Mouse (Mus musculus) ovary, postnatal 10 days (tissue): ENCODE results near the gene Coro7.

Source experiments
- DNase-seq: peaks from one replicate; pipeline ENCODE4 v3.0.0; 2022; ENCODE audit warnings: low spot score

Gene Coro7

DNA sequence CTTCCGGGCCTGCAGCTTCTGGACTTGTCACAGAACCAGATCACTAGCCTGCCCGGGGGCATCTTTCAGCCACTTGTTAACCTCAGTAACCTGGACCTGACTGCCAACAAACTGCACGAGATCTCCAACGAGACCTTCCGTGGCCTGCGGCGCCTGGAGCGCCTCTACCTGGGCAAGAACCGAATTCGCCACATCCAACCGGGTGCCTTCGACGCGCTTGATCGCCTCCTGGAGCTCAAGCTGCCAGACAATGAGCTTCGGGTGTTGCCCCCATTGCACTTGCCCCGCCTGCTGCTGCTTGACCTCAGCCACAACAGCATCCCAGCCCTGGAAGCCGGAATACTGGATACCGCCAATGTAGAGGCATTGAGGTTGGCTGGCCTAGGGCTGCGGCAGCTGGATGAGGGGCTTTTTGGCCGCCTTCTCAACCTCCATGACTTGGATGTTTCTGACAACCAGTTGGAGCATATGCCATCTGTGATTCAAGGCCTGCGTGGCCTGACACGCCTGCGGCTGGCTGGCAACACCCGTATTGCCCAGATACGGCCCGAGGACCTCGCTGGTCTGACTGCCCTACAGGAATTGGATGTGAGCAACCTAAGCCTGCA, 31.1 kb downstream of the Coro7 start:
- DNase-seq, result no peak

DNA sequence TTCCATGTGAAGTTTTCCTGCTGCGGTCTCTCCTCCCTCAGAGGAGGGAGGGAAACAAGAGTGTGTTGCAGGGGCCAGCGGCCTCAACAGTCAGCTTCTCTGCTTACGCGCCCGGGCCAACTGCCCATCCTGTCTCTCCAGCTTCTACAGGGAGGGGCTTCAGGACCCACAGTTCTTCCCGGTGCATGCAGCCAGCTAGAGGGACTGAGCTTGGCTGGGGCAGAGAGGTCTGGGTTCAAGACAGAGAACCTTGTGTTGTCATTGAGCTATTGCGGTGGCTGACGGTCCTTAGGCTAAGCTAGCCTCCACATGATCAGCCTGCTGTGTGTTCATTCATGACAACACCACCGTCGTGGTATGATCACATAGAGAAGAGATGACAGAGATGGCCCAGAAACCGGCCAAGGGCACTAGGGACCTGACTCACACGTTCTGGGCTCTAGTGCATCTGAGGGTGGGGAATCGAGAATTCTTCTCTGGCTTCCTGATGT, 31.9 kb downstream of the Coro7 start:
- DNase-seq, result no peak

DNA sequence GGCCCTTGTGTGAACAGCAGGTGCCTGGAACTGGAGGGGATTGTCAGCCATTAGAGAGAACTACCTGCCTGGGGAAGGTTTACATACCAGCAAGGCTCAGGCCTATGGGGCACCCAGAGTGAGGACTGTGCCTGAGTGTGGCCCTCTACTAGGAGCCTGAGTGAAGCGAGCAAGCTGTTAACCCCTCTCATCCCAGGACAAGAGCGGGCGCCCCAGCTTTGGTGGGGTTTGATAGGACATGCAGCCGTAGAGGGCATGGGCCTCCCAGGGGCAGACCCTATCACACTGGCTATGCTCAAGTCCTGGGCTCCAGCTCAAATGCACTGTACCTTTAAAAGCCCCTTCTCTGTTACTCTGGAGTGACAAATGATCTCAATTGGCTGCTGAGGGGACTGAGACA, 32.7 kb downstream of the Coro7 start:
- no peak for DNase-seq

DNA sequence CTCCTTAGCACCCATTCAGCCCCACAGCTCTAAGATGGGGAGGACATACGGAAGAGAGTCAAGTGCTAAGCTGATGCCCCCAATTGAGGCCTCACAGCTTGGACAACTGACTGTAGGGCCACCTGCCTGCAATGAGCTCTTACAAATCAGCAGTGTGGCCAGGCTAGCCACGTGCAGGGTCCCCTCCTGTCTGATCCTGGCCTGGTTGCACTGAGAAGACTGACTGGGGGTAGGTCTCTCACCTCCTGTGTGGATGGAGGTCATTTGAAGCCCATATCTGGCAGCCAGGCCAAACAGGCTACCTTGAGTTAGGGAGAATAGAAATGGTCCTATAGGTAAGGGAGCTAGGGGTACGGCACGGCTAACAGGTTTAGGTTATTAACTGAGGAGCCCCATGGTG, 33.7 kb downstream of the Coro7 start:
- no peak for DNase-seq

DNA sequence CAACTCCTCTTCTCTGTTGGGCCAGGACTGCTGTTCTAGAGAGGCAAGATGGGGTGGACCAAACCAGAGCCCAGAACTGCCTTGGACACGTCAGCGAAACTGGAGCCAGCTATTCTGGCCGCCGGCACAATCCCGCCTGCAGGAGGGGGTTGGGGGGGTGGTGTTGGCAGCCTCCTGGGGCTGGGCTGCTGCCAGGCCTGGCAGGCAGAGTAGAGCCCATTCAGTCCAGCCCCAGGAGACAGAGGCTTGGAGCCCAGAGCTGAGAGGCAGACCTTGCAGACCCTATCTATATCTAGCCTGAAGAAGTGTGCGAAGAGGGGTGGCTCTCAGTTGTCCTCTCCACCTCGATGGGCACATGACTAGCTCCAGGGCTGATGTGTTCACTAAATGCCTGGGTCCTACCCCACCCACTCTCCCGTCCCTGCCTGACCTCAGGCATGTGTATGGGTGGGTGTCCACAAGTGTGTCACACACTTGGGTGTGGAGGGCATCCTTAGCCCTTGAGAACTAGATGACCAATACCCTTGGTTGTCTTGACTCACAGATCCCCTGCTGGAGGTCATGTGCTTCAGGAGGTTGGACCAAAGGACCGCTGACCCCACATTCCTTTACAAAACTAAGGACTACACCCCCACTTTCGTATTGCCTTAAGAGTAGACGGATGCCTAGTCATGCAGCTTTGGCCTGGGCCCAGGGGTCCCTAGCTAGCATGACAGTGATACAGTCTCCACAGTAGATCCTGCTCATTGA, 35.7 kb downstream of the Coro7 start:
- DNase-seq, result peak; percentile 67

DNA sequence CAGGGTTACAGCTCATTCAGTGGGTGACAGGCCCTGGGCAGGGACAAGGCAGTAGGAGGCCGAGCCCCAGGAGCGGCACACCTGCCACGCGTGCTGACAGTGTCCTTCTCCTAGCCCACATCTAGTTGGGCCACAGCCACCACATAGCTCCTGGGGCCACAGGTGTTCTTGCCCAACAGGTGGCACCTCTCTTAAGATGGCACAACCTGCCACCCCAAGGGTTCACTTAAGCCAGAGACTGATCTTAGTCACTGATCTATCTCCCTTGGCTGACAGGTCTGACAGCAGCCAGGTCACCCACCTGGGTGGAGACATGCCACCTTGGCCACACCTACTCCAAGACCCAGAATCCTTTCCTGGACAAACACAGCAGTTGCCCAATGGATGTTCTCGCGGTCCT, 36.6 kb downstream of the Coro7 start:
- no peak for DNase-seq

DNA sequence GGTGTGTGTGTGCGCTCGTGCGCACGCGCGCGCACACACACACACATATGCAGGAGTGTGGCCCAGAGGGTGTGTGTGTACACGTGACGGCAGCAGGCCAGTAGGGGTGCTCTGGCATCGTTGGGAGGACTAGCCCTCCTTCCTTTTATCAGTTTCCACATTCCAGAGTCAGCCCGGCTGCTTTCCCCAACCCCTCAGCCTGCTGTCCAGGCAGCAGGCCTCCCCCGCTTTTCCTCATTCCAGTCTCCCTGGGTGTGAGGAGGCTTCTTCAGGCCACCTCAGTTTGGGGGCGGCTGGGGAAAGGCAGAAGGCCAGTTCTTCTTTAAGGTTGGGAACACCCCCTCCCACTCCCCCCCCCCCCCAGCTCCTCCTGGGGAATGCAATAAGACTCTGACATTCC, 37.4 kb downstream of the Coro7 start:
- DNase-seq, result no peak

DNA sequence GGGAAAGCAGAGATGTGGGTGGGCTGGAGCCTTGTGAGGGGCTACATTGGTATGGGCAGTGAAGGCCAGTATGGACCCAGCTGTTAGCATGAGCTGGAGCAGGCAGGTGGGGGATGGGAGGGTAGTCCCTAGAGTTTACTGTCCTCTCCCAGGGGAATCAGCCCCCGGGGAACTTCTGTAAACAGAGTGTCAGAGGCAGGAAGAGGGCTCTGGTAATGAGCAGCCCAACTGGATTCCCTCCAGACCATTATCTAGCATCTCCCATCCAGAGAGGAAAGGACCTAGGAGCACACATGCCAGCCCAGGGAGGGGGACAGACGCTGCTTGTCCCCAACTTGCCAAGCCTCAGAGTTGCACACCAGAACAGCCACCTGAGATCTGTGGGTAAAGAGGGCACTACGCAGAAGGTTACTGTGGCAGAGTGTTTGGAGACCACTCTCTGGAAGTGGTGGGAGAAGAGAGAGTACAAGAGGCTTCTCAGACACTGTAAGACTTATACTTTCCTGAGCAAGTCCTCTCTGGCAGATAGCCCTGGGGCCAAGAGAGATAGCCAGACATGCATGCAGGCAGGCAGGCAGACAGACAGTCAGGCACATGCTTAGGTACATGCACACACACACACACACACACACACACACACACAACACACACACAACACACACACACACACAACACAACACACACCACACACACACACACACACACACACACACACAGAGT, 38.3 kb downstream of the Coro7 start:
- DNase-seq, result no peak

DNA sequence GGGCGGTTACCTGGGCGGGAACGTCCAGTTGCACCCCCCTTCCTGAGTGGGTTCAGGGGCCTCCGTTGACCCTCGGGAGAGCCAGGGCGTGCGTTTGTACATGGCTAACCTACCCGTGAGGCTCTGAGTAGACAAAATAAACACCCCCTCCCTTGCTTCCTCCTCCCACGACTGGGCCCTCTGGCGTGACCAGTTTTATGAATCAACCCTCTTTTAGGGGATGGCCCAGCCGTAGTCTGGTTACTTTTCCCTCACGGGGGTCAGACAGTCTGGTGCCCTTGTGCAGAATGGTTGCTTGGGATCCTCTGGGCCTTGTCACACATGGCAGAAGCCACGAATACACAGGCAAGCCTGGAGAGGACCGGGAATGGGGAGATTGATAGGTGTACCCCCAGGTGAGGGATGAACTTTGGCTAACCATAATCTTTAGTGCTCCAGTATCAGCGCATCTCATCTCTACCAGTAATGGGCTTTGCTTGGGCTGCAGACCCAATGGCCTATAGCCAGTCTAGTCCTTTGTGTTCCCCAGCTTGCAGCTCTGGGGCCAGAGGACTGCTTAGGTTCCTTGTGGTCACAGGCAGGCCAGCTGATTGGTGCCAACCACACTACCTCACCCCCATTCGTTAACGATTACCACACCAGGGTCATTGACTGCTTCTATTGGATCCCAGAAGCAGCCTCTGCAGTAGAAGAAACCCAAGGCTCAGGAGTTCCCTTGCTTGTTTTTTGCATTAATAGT, 39.1 kb downstream of the Coro7 start:
- DNase-seq, result no peak

DNA sequence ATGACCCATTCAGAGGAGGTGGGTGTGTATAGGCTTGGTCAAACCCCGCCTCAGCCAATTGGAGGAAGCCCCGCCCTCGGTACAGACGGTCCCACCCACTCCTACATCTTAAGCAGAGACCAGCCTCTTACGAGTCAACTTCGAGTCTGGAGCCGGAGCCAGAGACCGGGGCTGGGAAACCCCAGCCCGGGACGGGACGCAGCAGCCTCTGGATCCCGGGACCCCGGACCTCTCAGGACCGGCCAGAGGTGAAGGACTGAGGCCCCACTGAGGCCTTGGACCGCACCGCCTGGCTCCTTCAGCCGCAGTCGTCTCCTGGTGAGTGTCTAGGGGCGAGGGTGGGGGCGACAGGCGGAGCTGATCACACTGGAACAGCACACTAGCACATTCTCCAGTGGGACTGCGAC, 39.7 kb downstream of the Coro7 start, which contains the start of the genes Vasn and Dnaja3:
Vasn (plus strand) TSS at position 111 of the 407 bp plus-strand sequence.
Dnaja3 (plus strand) TSS at position 159 of the 407 bp plus-strand sequence.
- peak; percentile 76 for DNase-seq

DNA sequence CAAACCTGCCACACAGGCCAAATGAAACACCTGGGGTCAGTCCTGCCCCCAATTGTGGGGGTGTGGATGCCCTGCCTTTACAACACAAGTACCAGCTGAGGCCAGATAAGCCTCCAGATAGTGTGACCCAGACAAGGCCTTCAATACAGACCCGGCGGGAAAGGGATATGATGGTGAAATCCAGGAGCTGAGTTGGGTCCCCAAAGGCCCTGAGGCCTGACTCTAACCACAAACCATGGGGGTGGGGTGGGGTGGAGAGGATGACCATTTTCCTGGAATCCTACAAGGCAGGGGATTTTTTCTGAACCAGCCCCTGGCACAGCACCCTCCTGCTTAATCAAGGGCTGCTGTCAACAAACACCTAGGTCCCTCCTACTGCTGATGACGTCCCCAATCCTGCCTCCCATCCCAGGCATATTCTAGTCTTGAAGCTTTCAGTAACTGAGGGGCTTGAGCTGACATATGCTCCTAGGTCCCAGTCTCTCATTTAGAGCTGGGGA, 40.6 kb downstream of the Coro7 start:
- no peak for DNase-seq

DNA sequence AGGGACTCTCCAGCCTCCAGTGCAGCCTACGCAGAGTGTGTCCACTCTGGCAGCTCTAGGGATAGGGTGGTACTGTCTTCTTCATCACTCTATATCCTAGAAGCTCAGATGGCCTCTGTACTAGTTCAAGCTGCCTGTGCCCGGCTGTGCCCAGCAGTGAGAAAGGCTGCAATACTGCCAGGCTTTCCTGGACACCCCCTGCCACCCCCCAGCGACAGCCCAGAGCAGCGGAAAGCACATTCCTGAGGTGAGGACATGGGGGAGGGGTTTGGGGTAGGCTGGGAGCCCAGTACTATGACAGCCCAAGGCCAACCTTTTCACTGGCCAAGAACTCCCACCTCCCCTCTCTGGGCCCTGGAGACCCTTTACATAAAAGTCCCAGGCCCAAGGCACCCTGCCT, 43.8 kb downstream of the Coro7 start:
- DNase-seq, result no peak

DNA sequence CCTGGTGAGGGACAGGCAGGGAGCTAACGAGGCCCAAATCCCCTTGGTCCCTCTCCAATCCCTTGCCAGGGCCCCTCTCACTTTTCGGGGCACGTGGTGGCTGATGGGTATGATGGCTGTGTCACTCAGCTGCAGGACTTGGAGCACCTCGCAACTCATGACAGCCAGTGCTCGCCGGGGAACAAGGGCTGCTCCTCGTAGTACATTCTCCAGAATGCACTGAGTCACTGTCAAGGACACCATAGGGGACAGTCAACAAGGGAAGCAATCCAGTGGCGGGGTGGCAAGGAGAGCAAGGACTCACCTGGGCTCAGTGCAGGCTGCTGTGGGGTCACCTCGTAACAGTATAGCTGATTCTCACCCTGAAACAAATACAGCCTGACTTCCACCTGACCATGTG, 44.9 kb downstream of the Coro7 start:
- DNase-seq, result no peak

DNA sequence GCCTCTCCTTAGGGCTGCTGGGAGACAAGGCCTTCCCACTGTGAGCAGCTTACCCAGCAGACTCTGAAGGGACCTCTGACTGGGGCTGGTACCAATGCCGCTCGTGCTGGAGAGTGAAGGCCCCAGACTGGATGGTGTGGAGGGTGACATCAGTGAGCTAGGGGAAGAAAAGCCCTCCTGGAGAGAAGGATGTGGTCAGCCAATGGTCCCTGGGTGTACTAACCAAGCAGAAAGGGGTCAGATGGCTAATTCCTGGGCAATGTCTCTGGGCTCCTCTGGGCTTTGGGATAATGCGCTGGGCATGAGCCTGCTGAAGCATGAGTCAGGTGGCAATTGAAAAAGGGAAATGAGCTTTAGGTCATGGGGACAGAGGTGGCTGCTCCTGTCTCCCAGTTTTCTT, 45.9 kb downstream of the Coro7 start:
- no peak for DNase-seq

DNA sequence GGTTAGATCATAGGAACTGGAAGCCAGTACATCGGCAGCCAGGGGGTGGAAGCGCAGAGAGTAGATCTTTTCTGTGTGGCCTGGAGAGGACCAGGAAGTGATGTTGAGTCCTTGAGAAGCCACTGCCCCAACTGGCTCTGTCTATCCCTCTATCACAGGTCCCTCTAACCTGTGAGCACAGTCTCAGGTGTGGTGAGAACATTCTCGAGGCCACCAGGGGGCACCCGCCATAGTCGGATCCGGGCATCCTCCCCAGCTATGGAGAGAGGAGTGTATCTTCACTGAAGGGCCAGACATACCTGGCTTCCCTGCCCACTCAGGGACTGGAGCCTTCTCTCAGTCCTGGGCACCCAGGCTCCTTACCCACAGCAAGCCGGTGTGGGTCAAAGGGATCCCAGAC, 47.5 kb downstream of the Coro7 start:
- DNase-seq, result no peak

DNA sequence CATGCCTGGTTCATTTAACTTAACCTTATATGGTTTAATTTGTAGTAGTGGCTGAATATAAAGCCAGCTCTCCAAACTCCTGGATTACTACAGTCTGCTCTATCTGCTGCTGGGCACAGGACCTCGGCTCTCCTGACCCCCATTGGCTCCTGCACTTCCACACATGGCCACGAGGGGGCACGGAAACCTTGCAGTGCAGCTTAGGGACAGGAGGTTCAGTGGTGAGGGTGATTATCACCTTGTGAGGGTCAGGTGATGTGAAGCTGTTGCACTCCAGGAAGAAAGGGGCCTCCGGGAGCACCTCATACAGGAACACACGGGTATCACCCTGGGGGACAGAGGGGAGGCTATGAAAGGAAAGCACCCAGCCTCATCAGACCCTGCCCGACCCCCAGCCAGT, 49.6 kb downstream of the Coro7 start:
- peak; percentile 84 for DNase-seq

DNA sequence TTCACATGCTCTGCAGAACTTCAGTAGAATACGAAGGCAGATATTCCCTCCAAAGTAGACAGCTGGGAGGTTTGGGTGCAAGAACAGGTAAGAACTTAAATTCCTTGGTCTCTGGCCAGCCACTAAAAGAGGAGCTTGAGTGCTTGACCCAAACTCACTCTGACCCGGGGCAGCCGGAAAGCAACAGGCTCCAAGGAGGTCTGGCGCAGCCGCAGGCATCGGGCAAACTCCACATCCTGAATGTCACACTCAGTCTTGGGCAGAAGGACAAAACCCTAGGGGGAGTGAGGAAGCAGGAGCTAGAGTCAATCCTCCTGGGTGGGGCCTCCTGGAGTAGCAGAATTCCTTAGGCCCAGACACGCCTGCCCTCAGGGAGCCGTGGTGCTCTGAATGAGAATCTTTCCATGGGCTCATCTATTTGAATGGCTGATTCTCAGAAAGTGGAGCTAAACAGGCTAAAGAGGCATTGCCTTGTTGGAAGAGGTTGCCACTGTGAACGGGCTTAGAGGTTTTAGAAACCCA, 50.6 kb downstream of the Coro7 start:
- no peak for DNase-seq

DNA sequence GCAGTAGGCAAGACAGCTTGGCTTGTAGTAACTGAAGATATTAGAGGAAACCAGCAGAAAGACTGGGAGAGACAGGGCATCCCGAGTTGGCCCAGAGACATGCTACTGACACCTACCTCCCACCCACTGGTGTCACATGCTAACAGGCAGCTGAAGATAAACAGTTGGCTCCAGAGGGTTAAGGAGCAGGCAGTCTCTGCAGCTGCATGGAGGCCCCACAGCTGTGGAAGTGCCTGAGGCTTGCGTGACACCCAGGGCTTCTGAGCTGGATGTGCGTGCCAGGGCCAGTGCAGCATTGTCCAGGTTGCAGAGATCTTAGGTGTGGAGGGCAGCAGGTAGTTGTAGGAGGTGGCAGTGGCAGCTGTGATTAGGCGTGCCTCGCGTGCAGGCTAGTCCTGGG, 52.5 kb downstream of the Coro7 start:
- no peak for DNase-seq

DNA sequence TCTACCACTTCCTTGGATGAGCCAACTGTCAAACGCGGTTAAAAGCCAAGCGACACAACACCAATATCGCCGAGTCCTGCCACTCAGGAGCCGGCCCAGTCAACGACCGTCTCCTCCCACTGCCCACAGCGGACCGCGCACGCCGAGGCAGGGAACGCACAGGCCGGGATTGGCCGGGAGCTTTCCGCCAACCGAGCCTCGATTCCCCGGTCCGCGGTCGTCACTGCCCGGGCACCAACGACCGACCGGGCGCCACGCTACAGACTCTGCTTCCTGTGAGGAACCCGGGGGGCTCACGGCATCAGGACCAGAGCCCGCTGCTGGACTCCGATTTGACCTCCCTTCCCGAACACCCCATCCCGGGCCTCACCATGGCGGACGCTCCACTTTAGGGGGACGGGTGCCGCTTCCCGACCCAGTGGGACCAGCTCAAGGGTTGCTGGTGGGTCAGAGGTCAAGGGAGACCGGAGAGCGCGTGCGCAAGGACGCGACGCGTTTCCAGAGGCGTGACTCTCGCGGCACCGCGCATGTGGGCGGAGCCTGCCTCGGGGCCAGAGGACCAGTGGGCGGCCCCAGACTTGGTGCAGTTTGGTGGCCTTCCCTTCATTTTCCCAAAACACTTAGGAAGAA, 55.0 kb downstream of the Coro7 start, which contains the start of gene Pam16:
Pam16 (minus strand) TSS at position 508 of the 630 bp plus-strand sequence.
- DNase-seq, result peak; percentile 80

DNA sequence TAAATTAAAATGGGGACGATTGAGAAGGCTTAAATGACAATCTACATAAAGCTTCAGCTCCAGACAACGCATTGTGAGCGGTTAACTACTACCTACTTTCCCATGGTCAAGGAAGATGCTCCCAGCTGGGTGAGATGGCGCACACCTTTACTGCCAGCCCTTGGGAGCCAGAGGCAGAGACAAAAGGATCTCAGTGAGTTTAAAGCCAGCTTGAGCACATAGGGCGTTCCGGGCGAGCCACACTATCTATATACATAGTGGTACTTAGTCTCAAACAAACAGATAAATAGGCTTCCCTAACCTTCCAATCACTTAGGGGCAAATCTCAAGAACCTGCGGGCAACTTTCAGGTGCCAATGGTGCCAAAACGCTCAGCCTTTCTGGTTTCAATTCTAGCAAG, 55.5 kb downstream of the Coro7 start:
- DNase-seq, result no peak

DNA sequence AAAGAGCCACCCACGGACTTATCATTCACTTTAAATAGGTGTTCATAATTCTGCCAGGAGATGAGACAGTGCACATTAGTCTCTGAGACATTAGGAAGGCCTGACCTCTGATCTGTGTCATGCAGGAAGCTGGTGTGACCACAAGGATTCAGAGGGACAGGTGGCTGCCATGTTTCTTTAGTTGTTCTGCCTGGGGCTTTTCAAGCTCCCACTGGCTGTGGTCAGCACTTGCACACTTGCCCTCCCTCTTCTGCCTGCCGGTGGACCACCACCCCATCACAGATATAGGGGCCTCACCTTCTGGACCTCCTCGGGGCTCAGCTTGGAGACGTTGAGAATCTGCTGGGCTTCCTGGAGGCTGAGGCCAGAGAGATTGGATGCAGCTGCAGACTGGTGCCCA, 62.7 kb downstream of the Coro7 start:
- no peak for DNase-seq
